Mouse (Mus musculus): Measurements from ENCODE around the gene Ndufs4.
A peak's percentile ranks its signal among the peaks of the same experiment; 100 is the strongest.

The Ndufs4 gene

GRCm38 (mm10) chr13:114388211-114388965 lies at the start of gene Ndufs4:
Gene Ndufs4, minus strand, starts transcription at chr13:114388258.
- no peak for DNase-seq (ENCODE audit: low spot score)

GRCm38 (mm10) chr13:114432491-114432890 lies 44.4 kb upstream of the Ndufs4 start:
- no peak for DNase-seq (ENCODE audit: low spot score)

GRCm38 (mm10) chr13:114425230-114425629 lies 37.2 kb upstream of the Ndufs4 start:
- DNase-seq (ENCODE audit: low spot score): no peak

GRCm38 (mm10) chr13:114420235-114420634 lies 32.2 kb upstream of the Ndufs4 start:
- DNase-seq (ENCODE audit: low spot score): no peak

GRCm38 (mm10) chr13:114419364-114419763 lies 31.3 kb upstream of the Ndufs4 start:
- no peak for DNase-seq (ENCODE audit: low spot score)

- DNase-seq (ENCODE audit: low spot score): no peak
These were observed 24.3 kb upstream of the Ndufs4 start for GRCm38 (mm10) chr13:114412326-114412725.

- peak; percentile 47 for DNase-seq (ENCODE audit: low spot score)
These were observed 18.8 kb upstream of the Ndufs4 start for GRCm38 (mm10) chr13:114406866-114407265.

GRCm38 (mm10) chr13:114406424-114406823 lies 18.4 kb upstream of the Ndufs4 start:
- no peak for DNase-seq (ENCODE audit: low spot score)

GRCm38 (mm10) chr13:114405100-114405715 lies 17.1 kb upstream of the Ndufs4 start:
- DNase-seq (ENCODE audit: low spot score): no peak

- no peak for DNase-seq (ENCODE audit: low spot score)
These were observed 10.8 kb upstream of the Ndufs4 start for GRCm38 (mm10) chr13:114398906-114399305.

- DNase-seq (ENCODE audit: low spot score): no peak
These were observed 9.2 kb upstream of the Ndufs4 start for GRCm38 (mm10) chr13:114397281-114397680.

GRCm38 (mm10) chr13:114396863-114397262 lies 8.8 kb upstream of the Ndufs4 start:
- no peak for DNase-seq (ENCODE audit: low spot score)

GRCm38 (mm10) chr13:114394784-114395183 lies 6.7 kb upstream of the Ndufs4 start:
- no peak for DNase-seq (ENCODE audit: low spot score)

GRCm38 (mm10) chr13:114392501-114392900 lies 4.4 kb upstream of the Ndufs4 start:
- no peak for DNase-seq (ENCODE audit: low spot score)

- peak; percentile 93 for DNase-seq (ENCODE audit: low spot score)
These were observed 412 bp downstream of the Ndufs4 start for GRCm38 (mm10) chr13:114387521-114388171.

GRCm38 (mm10) chr13:114387074-114387487 lies 977 bp downstream of the Ndufs4 start:
- no peak for DNase-seq (ENCODE audit: low spot score)

- no peak for DNase-seq (ENCODE audit: low spot score)
These were observed 11.5 kb downstream of the Ndufs4 start for GRCm38 (mm10) chr13:114376511-114376910.

- DNase-seq (ENCODE audit: low spot score): no peak
These were observed 26.0 kb downstream of the Ndufs4 start for GRCm38 (mm10) chr13:114362086-114362485.

- DNase-seq (ENCODE audit: low spot score): no peak
These were observed 36.6 kb downstream of the Ndufs4 start for GRCm38 (mm10) chr13:114351321-114351946.

- DNase-seq (ENCODE audit: low spot score): no peak
These were observed 42.9 kb downstream of the Ndufs4 start for GRCm38 (mm10) chr13:114344979-114345712.

GRCm38 (mm10) chr13:114344220-114344973 lies 43.7 kb downstream of the Ndufs4 start:
- DNase-seq (ENCODE audit: low spot score): no peak

Data from testis, postnatal 14 days (tissue).